Mouse (Mus musculus): ENCODE measurements around the gene Csnk1e.

GRCm38 (mm10) chr15:79477227-79477626 is 21.9 kb upstream of the Csnk1e start:
- TF ChIP-seq EP300 (IDR thresholded peaks at IDR 0.05; ENCODE audit: low read depth) = no peak
- no peak for TF ChIP-seq CTCF (IDR thresholded peaks at IDR 0.05; ENCODE audit: low read depth)
